Mouse (Mus musculus) lung, postnatal 0 days (tissue): ENCODE data around the gene H2al2a. TPM values are rescaled to one million over a fixed set of nuclear protein-coding genes. Genes with fewer than 3 reads are reported as not detected.

Experiments used
- ATAC-seq: fragments of 200-750 bp; cut with Nextera tagmentation; 2 replicates; pipeline ENCODE4 v1.8.0; 2017; ENCODE audit warnings: moderate library complexity
- DNase-seq: peaks from one replicate; pipeline ENCODE4 v3.0.0-alpha.2; 2016; ENCODE audit warnings: low spot score
- H3K27ac ChIP-seq: fragments of 300-500 bp; sonication (generic); 2 replicates; pipeline ENCODE4 v1.5.1; 2014; ENCODE audit warnings: antibody characterized with exemption, mild to moderate bottlenecking, low read length, mixed read lengths
- H3K27me3 ChIP-seq: fragments of 300-500 bp; sonication (generic); replicated peaks from 2 replicates; pipeline ENCODE4 v1.6.1; 2014; ENCODE audit warnings: low read length, mixed read lengths; ENCODE audit not compliant: insufficient read depth
- H3K36me3 ChIP-seq: fragments of 300-500 bp; sonication (generic); 2 replicates; pipeline ENCODE4 v1.6.1; 2014; ENCODE audit warnings: low read length, mixed read lengths; ENCODE audit not compliant: insufficient read depth
- H3K4me1 ChIP-seq: fragments of 300-500 bp; sonication (generic); 2 replicates; pipeline ENCODE4 v1.6.1; 2014; ENCODE audit warnings: antibody characterized with exemption, low read depth, low read length, mixed read lengths; ENCODE audit not compliant: insufficient read depth
- H3K4me2 ChIP-seq: fragments of 300-500 bp; sonication (generic); replicated peaks from 2 replicates; pipeline ENCODE4 v1.6.1; 2014; ENCODE audit warnings: low read depth, mild to moderate bottlenecking, low read length, moderate library complexity, mixed read lengths
- H3K4me3 ChIP-seq: fragments of 300-500 bp; sonication (generic); 2 replicates; pipeline ENCODE4 v1.5.1; 2014; ENCODE audit warnings: low read depth, low read length
- H3K9ac ChIP-seq: fragments of 300-500 bp; sonication (generic); replicated peaks from 2 replicates; pipeline ENCODE4 v1.6.1; 2014; ENCODE audit warnings: low read depth, mild to moderate bottlenecking
- H3K9me3 ChIP-seq: fragments of 300-500 bp; sonication (generic); 2 replicates; pipeline ENCODE4 v1.6.1; 2016; ENCODE audit warnings: low read length, mixed read lengths
- CTCF ChIP-seq: IDR thresholded peaks from 2 replicates; pipeline ENCODE4 v1.5.1; 2016; ENCODE audit warnings: antibody characterized with exemption, mild to moderate bottlenecking
- EP300 ChIP-seq: IDR thresholded peaks from 2 replicates; pipeline ENCODE4 v1.6.1; 2016; ENCODE audit warnings: antibody characterized with exemption, mild to moderate bottlenecking, control low read depth
- WGBS: fragments of 180-500 bp; shearing (Covaris S2); extraction: QIAGEN DNeasy Blood & Tissue Kit; methylation state at CpG from one replicate; pipeline ENCODE4 v1.1.7; 2014; 5-methylcytosine and 5-hydroxymethylcytosine counted together
- polyA plus RNA-seq: library from polyadenylated mRNA; unstranded; fragments of >200 nt; fragmentation: Nextera tagmentation; extraction: Ambion mirVana; gene quantifications from 2 replicates; pipeline ENCODE4 v1.2.1, GENCODE M21; 2015

H2al2a gene
- polyA plus RNA-seq, 1 experiment from 2014 or later, result not detected

DNA sequence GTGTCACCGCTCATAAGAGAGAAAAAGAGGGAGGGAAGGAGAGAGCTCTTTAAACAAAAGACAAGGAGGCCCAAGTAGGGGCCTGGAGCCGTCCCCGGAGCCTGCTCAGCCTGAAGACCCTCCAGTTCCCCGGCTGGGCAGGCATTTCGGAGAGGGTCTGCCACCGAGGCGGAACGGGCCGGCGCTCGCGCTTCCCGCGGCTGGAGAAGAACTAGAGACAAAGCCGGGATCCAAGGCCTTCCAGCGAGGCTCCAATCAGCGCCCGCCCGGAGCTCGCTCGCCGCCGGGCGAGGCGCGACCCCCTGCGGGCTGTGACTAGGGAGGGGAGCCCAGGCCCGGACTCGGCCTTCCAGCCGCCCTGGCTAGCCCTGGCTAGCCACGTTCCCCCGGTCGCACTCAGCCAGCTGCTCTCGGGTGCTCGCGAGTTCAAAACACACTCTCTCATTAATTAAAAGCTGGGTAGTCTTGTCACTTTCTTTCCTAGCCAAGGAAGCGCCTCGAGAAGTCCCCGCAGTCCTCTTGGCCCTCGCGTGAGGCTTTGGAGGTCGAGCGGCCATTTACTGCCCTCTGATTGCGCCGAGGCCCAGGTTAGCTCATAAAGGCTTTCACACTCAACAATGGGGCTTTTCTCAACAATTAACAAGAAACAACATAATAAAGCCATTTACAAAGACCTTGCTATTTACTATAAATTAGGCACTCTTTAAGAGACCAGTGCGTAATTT, 43.0 kb upstream of the H2al2a start:
- Histone ChIP-seq H3K27ac (no peak overlapping the region), H3K4me3 (peak overlapping the region; percentile 28), H3K4me1 (peaks cover 19% of the 10 kb centered on the region; the same call in 1 of the 2 replicates), H3K9ac (peak overlapping the region; percentile 51), H3K4me2 (peak overlapping the region; percentile 64), H3K27me3 (no peaks in the 10 kb centered on the region), H3K36me3 (no peaks in the 10 kb centered on the region), H3K9me3 (no peaks in the 10 kb centered on the region)
- no peak for TF ChIP-seq CTCF
- TF ChIP-seq EP300, result no peak
- WGBS, result 27% methylated on average over 35 of the region's 46 CpGs
- peak; percentile 46 for ATAC-seq
- DNase-seq, result peak; percentile 17

DNA sequence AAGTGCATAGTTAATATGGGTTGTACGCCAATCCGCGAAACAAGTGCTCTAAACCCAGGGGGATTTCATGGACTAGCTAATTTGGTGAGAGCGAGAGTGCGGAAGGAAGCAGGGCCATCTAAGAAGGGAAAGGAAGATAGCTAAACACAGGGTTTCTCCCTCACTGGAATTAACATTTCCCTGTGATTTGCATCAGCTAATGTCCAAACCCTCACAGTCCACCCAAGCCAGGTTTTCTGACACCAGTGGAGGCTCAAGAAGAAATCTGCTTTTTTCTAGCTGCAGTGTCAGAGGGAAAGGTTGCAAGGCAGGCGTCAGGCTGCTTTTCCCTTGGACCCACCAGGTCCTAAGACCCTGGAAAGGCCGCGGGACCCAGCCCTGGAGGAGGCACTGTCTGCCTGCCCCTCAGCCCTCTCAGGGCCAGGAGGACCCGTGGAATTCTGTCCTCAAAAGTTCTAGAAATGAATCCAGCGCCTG, 42.2 kb upstream of the H2al2a start:
- WGBS, result 77% methylated on average over 10 of the region's 10 CpGs
- H3K4me2 ChIP-seq, result no peak overlapping the region

DNA sequence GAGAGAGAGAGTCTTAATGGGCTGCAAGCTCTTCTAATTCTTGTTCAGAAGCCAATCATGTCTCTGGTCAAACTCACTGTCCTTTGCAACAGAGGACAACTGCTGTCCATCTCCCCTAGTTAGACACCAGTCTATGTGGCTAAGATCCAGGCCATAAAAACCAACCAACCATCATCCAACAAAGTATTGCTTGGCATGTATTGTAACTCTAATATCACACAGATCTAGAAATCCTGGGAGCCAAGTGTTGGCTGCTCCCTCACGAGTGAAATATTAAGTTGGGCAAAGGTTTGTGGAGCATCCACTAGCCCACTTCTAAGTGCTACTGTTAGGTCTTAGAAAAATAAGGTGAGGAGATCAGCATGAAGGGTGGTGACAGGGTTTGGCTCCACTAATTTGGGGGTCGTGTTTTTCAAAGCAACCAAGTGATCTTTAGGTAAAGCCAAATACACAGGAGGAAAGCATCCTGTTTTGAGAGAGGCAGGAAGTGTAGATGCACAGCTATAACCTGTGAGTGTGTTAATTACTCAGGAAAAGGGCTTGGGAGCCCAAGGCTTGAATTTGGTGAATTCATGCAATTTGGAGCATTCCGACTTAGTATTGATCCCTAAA, 41.5 kb upstream of the H2al2a start:
- no peaks in the 10 kb centered on the region for H3K27me3 ChIP-seq
- H3K4me2 ChIP-seq, result no peak overlapping the region
- no peaks in the 10 kb centered on the region for H3K9me3 ChIP-seq
- WGBS, result 70% methylated on average over 3 of the region's 3 CpGs
- no peak overlapping the region for H3K9ac ChIP-seq
- H3K27ac ChIP-seq, result no peak overlapping the region
- no peaks in the 10 kb centered on the region for H3K36me3 ChIP-seq
- H3K4me3 ChIP-seq, result no peak overlapping the region
- TF ChIP-seq EP300 (no peak), CTCF (no peak)
- ATAC-seq (no peak), DNase-seq (peak; percentile 4)
- H3K4me1 ChIP-seq, result peaks cover 19% of the 10 kb centered on the region; the same call in 1 of the 2 replicates

More for the DNA sequence above, 42.2 kb upstream of the H2al2a start:
- DNase-seq, result peak; percentile 4
- Histone ChIP-seq H3K36me3 (no peaks in the 10 kb centered on the region), H3K9ac (no peak overlapping the region), H3K4me3 (no peak overlapping the region), H3K4me1 (peaks cover 19% of the 10 kb centered on the region; the same call in 1 of the 2 replicates), H3K27ac (no peak overlapping the region), H3K9me3 (no peaks in the 10 kb centered on the region), H3K27me3 (no peaks in the 10 kb centered on the region)
- TF ChIP-seq EP300 (no peak), CTCF (no peak)
- ATAC-seq, result no peak

DNA sequence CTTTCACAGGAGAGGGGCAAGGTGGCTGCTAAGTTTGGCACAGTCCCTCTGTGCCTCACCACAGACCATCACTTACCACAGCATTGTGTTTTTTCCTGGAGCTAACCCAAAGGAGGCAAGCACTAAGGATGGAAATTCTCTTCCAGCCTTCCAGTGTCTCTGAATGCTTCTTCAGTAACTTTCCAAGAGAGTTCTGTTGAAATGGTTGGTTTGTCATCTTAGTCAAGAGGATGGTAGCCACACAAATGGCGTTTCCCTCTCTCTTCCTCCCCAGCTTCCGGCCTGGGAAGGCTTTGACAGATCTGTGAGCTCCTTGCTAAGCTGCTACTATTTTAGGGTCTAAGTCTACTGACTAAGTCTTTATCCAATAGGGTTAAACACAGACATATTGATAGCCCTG, 40.7 kb upstream of the H2al2a start, which contains the start of gene A930004D18Rik:
Gene A930004D18Rik, minus strand, starts transcription at position 247 of the 400 bp plus-strand sequence.
- 82% methylated on average over 2 of the region's 2 CpGs for WGBS
- H3K9me3 ChIP-seq, result no peaks in the 10 kb centered on the region
- no peaks in the 10 kb centered on the region for H3K27me3 ChIP-seq
- H3K36me3 ChIP-seq, result no peaks in the 10 kb centered on the region
- H3K4me2 ChIP-seq, result no peak within 1 kb of the TSS
- ATAC-seq, result no peak
- TF ChIP-seq EP300 (no peak), CTCF (no peak)
- peaks cover 16% of the 10 kb centered on the region; the same call in 1 of the 2 replicates for H3K4me1 ChIP-seq
- no peak within 1 kb of the TSS for H3K27ac ChIP-seq
- DNase-seq, result peak; percentile 3
- H3K4me3 ChIP-seq, result no peak within 1 kb of the TSS
- H3K9ac ChIP-seq, result no peak within 1 kb of the TSS

DNA sequence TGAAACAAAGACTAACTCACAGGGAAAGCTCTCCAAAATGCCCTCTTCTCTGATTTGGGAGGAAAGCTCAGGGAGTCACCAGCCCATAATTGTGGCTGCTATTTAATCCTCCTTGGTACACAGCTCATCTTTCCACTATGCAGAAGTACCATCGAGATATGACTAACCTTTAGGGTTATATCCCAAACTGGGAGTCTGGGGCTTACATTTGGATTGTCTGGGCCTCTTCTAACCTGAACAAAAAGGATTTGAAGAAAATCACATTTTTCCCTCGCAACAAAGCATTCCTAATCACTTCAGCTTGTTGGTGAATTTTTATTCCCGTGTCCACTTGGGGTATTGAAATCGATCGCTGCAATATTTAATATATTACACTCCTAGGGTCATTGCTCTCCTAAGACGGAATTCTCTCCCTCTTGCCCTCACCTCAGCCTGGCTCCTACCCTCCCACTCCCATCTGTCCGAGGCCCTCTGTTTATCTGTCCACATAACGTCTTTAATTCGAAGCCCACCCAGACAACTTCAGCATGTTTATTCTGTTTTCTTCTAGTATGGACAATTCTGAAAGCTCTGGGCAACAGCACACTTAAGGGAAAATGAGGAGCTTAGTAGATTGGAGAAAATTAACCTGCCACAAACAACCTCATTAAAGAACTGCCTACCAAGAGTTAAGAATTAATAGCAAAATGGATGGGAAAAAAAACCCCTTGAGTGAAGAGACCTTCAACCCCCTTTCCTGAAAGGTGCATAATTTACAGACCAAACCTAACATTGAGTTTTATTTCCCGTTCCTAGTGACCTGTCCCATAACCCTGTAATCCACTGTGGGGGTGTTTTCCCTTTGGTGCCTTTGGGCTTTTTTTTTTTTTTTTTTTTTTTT, 37.9 kb upstream of the H2al2a start:
- Histone ChIP-seq H3K4me1 (peaks cover 6% of the 10 kb centered on the region; the same call in 1 of the 2 replicates), H3K27ac (no peak overlapping the region), H3K4me2 (no peak overlapping the region), H3K9me3 (no peaks in the 10 kb centered on the region), H3K36me3 (no peaks in the 10 kb centered on the region), H3K27me3 (no peaks in the 10 kb centered on the region), H3K9ac (no peak overlapping the region), H3K4me3 (no peak overlapping the region)
- WGBS, result 86% methylated on average over 10 of the region's 10 CpGs
- no peak for TF ChIP-seq CTCF
- no peak for TF ChIP-seq EP300
- ATAC-seq (no peak), DNase-seq (peak; percentile 3)
